Mouse (Mus musculus) layer of hippocampus, postnatal 25 days (tissue): ENCODE measurements around the gene Rbck1. TPM values are rescaled to one million over a fixed set of nuclear protein-coding genes. Genes with fewer than 3 reads are reported as not detected.
A peak's percentile ranks its signal among the peaks of the same experiment; 100 is the strongest.

Source experiments
- DNase-seq, 2 experiments: peaks; one replicate each; pipeline ENCODE4 v3.0.0; 2022; ENCODE audit warnings: mixed read lengths in 2 of 2, low spot score in 1 of 2; ENCODE audit errors: extremely low spot score in 1 of 2
- total RNA-seq, 2 experiments: library from RNA; stranded (reverse); gene quantifications; 2 replicates each; pipeline ENCODE4 v1.2.3; 2021

Gene Rbck1
- total RNA-seq, 2 experiments from 2014 or later = 96.3 to 110 TPM

GRCm38 (mm10) chr2:152344909-152345308, 12.5 kb upstream of the Rbck1 start:
- DNase-seq = no peak

- no peak for DNase-seq
These were observed 11.9 kb upstream of the Rbck1 start for GRCm38 (mm10) chr2:152344361-152344760.

- DNase-seq = peak; percentile 53 to 63
These were observed 11.1 kb upstream of the Rbck1 start, which contains the start of gene Trib3 for GRCm38 (mm10) chr2:152343329-152344213. Gene Trib3, minus strand, starts transcription at chr2:152344032.

DNA sequence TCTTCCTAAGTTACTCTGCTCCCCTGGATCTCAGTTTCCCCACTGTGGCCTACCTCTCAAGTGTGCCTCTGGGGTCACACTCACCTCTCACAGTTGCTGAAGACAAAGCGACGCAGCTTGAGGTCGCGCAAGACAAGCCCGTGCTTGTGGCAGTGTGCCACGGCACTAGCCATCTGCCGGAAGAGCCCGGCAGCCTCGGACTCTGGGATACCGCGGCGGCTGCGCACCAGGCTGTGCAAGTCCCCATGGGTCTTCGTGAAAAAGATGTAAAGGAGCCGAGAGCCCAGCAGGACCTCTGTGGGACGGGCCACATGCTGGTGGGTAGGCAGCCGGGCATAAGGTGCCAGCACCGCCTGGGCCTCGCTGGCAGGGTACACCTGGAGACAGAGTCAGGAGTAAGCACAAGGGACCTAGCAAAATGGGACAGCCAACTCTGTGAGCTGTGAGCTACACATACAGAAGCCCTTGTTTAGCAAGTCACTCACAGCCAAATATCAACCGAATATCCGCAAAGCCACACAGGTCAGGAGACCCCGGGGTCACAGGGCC, 7.3 kb upstream of the Rbck1 start:
- DNase-seq = no peak

- DNase-seq = no peak
These were observed 5.9 kb upstream of the Rbck1 start for GRCm38 (mm10) chr2:152338319-152338718.

- no peak for DNase-seq
These were observed 5.2 kb upstream of the Rbck1 start for GRCm38 (mm10) chr2:152337591-152338212.

DNA sequence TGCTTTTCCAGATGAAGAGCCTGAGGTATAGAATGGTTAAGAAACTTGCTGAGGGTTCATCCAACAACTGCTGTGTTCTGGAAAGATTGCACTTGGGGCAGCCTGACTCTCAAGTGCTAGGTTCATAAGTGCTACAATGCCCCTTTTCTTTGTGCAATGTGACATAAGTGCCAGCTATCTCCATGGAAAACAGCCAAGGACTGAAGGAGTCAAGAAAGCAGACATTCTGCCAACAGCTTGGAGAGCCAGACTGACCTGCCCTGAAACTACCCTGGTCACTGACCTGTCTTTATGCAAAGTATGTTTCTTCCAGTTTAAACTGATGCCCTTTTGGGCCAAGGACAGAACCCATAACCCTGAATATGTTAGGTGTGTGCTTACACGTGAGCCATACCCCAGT, 4.4 kb upstream of the Rbck1 start:
- no peak for DNase-seq

DNA sequence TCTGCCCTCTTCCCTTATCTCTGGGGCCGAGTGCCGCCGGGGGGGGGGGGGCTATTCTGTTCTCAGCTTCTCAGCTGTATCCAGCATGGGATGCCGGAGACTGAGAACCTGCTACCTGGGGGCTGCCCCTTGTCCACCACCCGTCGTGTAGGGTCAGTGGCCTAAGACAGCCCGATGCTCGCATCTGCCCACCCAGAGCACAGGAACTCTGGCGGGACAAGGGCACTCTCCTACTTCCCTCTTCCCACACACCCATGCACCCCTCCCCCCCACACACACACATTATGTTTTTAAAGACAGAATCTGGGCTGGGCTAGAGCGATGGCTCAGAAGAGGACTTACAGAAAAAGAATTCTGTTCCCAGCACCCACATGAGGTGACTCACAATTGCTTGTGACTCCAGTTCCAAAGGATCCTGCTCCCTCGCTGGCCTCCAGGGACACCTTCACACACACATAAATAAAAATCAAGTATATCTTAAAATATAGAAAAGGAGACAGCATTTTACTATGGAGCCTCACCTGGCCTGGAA, 2.9 kb upstream of the Rbck1 start:
- no peak for DNase-seq

GRCm38 (mm10) chr2:152333345-152334006, 1.0 kb upstream of the Rbck1 start:
- no peak for DNase-seq

GRCm38 (mm10) chr2:152330858-152331423, 1.5 kb downstream of the Rbck1 start:
- no peak for DNase-seq

GRCm38 (mm10) chr2:152327980-152328379, 4.5 kb downstream of the Rbck1 start:
- DNase-seq = no peak

- DNase-seq = no peak
These were observed 5.8 kb downstream of the Rbck1 start for GRCm38 (mm10) chr2:152326654-152327053.

GRCm38 (mm10) chr2:152326157-152326556, 6.3 kb downstream of the Rbck1 start:
- DNase-seq = no peak

DNA sequence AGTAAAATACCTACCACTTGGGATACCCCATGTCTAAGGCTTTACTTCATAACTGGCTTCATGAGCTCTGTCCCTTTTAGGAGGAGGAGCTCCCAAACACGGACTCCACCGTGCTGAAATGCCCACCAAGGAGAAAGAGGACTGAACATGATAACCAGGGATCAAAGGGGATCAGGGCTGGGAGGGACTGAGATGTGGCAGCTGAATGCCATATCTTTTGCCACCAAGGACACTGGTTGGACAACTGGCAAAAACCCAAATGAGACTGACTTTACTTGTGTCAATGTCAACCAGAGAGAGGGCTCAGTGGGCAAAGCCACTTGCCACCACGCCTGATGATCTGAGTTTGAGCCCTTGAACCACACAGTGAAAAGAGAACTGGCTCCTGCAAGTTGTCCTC, 7.6 kb downstream of the Rbck1 start:
- no peak for DNase-seq

GRCm38 (mm10) chr2:152323971-152324370, 8.5 kb downstream of the Rbck1 start:
- DNase-seq = no peak

DNA sequence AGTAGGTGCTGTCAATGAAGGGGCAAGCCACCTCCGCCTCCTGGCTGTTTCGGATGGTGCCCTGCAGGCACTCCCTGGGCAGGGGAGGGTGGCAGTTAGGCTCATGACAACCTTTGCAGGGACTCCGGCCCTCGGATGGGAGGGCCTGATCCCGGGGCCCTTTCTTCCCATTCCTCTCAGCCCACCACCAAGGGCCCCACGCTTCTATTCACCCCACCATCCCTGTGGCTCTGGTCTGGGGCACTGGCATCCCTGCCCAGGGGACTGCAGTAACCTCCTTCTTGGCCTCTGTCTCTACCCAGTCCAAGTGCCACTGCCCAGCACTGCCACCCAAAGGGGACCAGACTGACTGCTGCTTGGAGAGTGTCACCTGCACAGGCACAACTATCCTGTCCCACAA, 10.3 kb downstream of the Rbck1 start:
- DNase-seq = no peak

DNA sequence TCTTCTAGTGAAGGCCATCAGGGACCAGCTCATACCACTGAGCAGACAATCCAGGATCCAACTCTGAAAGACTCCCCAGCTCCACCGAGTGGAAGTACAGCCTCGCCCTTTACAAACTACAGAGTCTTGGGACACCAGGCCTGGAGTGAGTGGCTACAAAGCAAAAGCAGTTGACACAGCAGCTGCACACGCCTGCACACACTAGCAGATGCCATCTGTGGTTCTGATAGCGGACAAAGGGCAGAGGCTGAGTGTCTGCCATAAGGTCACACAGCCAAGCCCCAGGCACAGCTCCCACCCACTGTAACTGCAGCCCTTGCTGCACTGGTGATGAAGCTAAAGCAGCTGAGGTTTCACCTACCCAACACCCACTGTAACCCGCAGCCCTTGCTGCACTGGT, 10.9 kb downstream of the Rbck1 start:
- DNase-seq = no peak

- DNase-seq = no peak
These were observed 15.4 kb downstream of the Rbck1 start for GRCm38 (mm10) chr2:152317054-152317453.

DNA sequence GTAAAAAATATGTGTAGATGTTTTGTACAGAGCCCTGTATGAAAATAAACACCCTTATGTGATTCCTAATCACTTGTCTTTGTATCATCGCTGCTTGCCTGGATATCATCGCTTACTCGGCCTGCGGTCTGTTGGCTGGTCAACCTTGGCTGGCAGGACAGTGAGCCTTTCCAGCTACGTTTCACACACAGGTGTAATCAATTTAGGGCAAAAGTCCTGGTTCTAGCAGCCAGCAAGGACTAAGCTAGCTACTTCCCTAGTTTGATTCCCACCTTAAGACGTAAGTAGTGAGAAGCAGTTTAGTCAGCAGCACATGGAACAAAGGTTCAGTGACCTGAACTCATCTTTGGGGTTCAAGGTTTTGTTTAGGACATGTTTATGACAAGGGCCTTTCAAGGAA, 18.5 kb downstream of the Rbck1 start:
- no peak for DNase-seq

- DNase-seq = no peak
These were observed 19.5 kb downstream of the Rbck1 start for GRCm38 (mm10) chr2:152312996-152313395.
